Mouse (Mus musculus) left cerebral cortex, adult 8-10 months (tissue): ENCODE data around the gene Gm8994. TPM values are rescaled to one million over a fixed set of nuclear protein-coding genes. Genes with fewer than 3 reads are reported as not detected.

ENCODE experiments used
- DNase-seq, 2 experiments: peaks; one replicate each; pipeline ENCODE4 v3.0.0; 2022; ENCODE audit warnings: low spot score in 2 of 2
- total RNA-seq, 4 experiments: library from RNA; stranded (reverse); gene quantifications; 2 replicates each; pipeline ENCODE4 v1.2.4; 2022

Gene Gm8994
- total RNA-seq, 4 experiments from 2014 or later, result not detected

DNA sequence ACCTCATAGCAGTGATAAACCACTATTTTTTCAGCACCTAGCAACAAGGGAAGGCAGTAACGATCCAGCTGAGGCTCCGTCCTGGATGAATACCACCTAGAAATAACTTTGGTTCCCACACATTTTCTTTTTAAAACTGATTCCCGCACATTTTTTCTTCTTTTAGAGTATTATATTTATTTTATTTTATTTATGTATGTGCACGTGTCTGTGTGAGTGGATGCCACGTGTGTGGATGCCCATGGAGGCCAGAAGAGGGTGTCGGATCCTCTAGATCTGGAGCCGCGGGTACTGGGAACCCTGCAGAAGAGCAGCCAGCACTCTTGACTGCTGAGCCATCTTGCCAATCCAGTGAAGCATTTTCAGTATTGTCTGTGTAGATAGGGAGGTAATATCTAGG, 36.0 kb downstream of the Gm8994 start:
- DNase-seq, result no peak

GRCm38 (mm10) chr6:136364008-136364407, 36.7 kb downstream of the Gm8994 start:
- DNase-seq, result no peak

GRCm38 (mm10) chr6:136364430-136365098, 37.2 kb downstream of the Gm8994 start:
- DNase-seq, result peak in 1 of 2 experiments; percentile 67

- DNase-seq, result no peak
Observed at GRCm38 (mm10) chr6:136376097-136376496, 48.8 kb downstream of the Gm8994 start.

Other genes starting within 250 kb of the Gm8994 start
- gene Grin2b, start 154.0 kb upstream of the Gm8994 start, total RNA-seq, result 100 to 1,000 TPM; 190 to 249 (median 208) TPM
- not detected for gene E330021D16Rik, start 88.0 kb downstream of the Gm8994 start, total RNA-seq
- 100 to 1,000 TPM in 2 of 4 experiments, 10 to 100 TPM in 2; 94.0 to 124 (median 106) TPM for gene Atf7ip, start 178.6 kb downstream of the Gm8994 start, total RNA-seq